Mouse (Mus musculus) spleen, postnatal 4 days (tissue): Measurements from ENCODE around the gene Camkmt.

ENCODE experiments used
- DNase-seq, 2 experiments: peaks; one replicate each; pipeline ENCODE4 v3.0.0; 2022; ENCODE audit warnings: low spot score in 2 of 2

Gene Camkmt

DNA sequence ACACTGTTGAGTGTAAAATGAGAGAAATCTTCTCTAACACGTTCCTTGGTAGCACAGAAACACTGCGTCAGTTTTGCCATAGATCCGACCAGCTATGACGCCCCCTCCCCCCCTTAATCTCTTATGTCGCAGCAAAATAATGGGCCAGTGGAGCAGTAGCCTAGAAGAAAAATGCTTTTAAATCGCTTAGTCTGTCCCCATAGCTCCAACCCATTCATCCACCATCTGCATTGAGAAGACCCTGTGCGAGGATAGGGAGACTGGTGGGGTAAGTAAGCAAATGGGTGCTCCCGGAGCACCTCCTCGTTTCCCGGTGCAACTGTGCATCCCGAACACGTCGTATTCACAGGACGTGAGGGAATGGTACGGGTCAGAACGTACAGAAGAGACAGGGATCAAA lies 731 bp upstream of the Camkmt start:
- no peak for DNase-seq

DNA sequence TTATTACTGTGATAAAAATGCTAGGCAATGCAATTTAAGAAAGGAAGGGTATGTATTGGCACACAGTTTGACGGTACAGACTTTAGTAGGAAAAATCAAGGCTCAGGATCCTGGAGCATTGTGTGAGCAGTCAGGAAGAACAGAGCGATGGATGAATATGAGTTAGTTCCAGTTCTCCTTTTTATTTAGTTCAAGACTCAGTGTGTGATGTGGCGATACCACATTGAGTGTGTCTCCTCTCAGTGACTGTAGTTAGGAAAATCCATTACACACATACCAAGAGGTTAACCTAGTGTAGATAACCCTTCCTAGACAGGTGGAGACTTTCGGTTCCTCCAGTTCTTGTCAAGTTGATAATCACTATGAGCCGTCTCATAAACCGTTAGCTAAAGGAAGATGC lies 1.4 kb downstream of the Camkmt start:
- no peak for DNase-seq

GRCm38 (mm10) chr17:85096396-85096795 lies 6.0 kb downstream of the Camkmt start:
- DNase-seq = no peak

DNA sequence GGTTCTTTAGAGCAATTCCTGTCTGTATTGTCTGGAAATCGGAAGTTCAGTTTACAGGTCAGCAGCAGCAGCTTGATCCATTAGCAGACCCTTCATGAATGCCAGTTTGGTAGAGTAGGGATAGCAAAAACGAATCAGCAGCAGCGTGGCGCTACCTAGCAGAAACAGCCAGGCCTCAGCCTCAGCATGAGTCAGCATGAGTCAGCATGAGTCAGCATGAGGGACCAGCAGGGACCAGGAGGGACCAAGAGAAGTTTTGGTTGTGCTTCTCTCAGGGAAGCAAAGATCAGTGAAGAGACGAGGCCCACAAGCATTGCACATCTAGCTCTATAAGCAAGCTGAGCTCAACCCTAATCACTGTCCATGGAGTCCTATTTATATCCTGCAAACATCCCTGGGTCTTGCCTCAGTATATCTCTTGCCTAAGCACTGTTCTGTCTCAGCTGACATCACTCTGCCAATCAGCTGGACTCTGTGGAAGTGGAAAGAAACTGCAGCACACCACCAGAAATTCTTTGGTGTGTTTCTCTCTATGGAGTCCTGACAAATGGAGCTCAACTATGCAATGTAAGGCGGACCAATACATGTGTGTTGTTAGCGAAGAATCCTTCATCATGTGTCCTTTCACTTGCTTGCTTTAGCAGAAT lies 8.4 kb downstream of the Camkmt start:
- no peak for DNase-seq

DNA sequence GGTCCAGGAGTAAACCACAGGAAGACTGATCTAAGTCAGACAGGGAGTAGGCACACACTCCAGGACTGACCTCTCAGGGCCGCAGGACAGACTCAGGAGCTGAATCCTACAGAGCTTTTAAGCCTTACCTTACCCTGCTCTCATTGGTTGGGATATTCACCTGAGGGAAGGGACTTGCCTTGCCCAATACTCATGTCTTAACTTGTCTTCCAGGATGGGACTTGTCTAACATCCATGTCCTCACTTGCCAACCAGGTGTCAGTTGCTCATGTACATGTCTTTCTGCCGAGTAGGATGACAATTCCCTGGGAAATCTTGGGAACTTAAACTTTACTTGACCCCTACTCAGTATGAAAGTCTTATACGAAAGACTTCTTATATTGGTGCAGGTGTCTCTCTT lies 9.9 kb downstream of the Camkmt start:
- DNase-seq = no peak

DNA sequence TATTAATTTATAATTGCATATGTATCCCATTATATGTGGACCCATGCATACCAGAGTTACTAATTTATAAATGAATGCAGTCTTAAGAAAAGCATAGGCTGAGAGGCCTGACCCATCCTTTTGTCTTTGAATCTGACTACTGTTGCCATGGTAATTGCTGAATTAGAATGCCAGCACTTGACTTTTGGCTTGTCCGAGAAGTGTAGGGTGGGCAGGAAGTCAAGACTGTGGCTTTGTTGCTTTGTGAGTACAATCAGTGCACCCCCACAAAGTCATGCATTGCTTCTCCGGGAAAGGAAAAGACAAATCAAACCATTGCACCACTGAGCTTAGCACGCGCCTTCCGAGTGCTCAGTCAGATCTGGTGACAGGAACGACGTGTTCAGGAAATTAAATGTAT lies 11.4 kb downstream of the Camkmt start:
- DNase-seq = no peak

- DNase-seq = no peak
Measured at GRCm38 (mm10) chr17:85103310-85103709, 13.0 kb downstream of the Camkmt start.

DNA sequence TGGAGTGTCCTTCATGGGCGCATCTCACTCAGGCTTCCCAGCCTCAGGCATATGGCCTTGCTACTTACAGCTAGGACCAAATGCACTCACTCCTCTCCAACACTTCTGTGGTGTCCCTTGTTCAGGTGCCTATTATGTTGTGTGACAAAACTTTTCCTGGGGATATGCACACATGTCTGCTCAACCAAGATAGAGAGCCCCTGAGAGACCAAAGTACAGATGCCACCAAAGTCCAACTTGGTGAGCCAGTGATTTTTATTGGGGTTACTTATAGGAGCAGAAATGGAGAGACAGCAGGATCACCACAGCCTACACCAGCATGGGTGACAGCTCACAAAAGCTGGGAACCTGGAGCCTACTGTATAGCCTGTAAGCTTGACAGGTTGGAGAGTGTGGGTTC lies 20.3 kb downstream of the Camkmt start:
- DNase-seq = no peak

- no peak for DNase-seq
Measured at GRCm38 (mm10) chr17:85113441-85113840, 23.1 kb downstream of the Camkmt start.

DNA sequence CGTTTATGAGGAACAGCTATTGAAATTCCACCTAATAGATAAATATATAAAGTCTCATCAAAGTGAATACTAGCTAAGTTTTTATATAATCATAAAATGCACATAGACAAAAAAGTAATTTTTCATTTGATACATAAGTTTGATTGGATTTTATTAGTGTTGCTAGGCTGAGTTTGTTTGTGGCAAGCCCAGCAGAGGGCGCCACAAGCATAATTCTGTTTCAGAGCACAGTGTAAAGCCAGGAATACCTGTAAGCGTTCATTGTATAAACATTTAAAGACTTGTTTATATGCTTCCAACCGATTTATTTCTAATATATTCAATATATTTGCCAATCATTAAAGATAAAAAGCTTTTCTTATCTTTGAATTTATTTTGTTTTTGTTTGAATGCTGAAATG lies 26.3 kb downstream of the Camkmt start:
- peak in 1 of 2 experiments; percentile 72 for DNase-seq

DNA sequence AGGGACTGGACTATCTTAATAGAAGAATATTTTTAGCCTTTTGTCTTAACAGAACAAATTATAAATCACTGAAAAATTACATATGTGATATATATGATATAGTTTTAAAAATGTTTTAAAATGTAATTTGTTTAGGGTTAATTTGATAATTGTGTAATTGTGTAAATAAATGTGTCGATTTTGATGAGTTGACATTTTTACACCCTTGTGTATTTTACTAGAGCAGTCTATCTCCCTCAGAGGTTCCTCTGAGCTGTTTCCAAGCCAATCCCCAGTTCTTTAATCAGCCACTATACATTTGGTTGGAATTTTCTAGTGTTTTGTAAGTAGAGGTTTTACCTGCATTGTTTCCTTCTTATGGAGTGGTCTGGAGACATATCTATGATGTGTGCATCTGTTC lies 48.0 kb downstream of the Camkmt start:
- no peak for DNase-seq

DNA sequence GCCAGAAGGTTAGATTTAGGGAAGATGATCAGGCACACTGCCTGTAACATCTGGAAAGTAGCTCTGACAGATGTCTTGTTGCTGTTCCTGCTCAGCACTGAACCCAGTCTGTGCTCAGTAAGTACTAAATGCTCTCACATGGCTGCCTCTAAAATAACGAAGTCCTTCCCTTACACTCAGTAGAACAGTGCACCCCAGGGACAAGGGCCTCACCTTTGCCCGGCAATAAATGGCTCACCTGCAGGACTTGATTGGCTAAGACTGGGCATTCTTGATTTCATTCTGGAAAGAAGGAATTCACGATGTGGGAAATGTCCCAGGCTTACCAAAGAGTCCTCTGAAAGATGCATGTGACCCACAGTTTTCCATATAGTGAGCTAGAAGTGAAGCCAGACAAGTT lies 51.3 kb downstream of the Camkmt start:
- DNase-seq = no peak

DNA sequence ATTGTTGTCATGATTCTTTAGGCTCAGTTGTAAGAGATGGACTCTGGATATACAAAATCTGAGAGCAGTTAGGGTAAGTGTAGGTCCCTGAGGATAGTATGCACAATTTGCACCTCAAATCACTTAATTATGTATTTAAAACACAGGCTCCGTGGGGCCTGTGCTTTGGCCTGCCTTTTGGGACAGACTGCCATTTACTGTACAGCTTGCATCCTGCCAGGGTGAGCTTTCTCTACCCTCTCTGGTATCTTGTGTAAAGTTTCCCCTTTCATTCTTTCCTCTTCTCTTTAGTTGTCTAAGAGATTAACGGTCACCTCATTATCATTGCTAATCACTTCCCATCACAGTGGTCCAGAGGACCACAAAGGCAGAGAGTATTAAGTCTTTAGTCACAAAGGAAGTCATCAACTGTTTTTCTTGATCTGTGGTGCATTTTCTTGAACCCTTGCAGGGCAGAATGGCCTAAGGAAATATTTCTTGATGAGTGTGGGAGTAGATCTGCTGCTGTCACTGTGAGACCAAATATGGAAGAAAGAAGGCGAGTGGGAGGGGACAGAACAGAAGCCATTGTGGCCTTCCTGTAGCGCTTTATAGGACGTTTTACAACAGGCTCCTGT lies 52.3 kb downstream of the Camkmt start:
- no peak for DNase-seq

GRCm38 (mm10) chr17:85144141-85144540 lies 53.8 kb downstream of the Camkmt start:
- no peak for DNase-seq

GRCm38 (mm10) chr17:85148348-85148747 lies 58.0 kb downstream of the Camkmt start:
- DNase-seq = no peak

- DNase-seq = no peak
Measured at GRCm38 (mm10) chr17:85149211-85149738, 58.9 kb downstream of the Camkmt start.

DNA sequence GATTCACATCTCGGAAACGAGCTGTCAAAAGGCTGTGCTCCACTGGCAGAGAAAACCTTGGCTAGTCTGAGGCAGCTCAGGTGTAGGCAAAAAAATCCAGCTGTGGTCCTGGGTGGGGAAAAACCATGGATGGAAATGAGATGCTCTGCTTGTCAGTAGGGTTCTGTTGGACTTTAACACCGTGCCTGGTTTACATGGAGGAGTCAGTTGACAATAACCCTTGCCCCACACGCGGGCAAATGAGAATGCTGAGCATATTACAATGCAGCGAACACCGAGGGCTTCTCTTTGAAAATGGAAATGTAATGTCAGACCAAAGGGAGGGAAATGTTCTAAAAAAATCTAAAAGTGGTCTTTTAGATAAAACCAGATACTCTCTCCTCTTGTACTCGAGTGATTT lies 60.9 kb downstream of the Camkmt start:
- DNase-seq = no peak

- no peak for DNase-seq
Measured at GRCm38 (mm10) chr17:85158202-85158601, 67.8 kb downstream of the Camkmt start.

DNA sequence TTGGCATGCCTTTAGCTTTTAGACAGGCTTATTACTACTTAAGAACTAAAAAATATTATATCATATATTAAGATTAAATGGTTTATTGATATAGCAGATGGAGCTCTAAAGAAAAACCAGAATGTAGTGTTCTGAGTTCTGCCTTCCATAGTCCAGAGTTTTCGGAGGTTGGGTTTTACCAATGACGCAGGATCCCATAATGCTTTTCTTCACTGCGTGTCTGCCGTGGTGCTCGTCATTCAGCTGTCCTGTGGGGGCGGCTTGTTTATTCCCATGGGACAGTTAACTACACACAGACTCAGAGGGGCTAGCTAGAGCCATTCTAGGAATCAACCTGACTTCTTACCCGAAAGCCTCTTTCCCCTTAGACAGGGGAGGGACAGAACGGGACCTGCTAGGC lies 69.2 kb downstream of the Camkmt start:
- no peak for DNase-seq

GRCm38 (mm10) chr17:85160786-85161185 lies 70.4 kb downstream of the Camkmt start:
- DNase-seq = no peak

GRCm38 (mm10) chr17:85162569-85163271 lies 72.4 kb downstream of the Camkmt start:
- DNase-seq = no peak

- no peak for DNase-seq
Measured at GRCm38 (mm10) chr17:85163272-85163610, 72.9 kb downstream of the Camkmt start.

- DNase-seq = no peak
Measured at GRCm38 (mm10) chr17:85168761-85169160, 78.4 kb downstream of the Camkmt start.
